Mouse (Mus musculus) MEL (cell line): ENCODE results near the gene Zfp689. TPM values are rescaled to one million over a fixed set of nuclear protein-coding genes. Genes with fewer than 3 reads are reported as not detected.

ENCODE experiments used
- DNase-seq: peaks from one replicate; pipeline ENCODE4 v3.0.0; 2011; ENCODE audit warnings: low read depth, low spot score
- H3K27ac ChIP-seq: 2 replicates; pipeline ENCODE4 v1.5.1; 2012; ENCODE audit warnings: low read depth, mild to moderate bottlenecking, control low read depth, low read length, moderate library complexity; ENCODE audit not compliant: control insufficient read depth
- H3K27me3 ChIP-seq, 2 experiments: fragments of 150-350 bp in 1 of 2; sonication (generic) in 1 of 2; 2 replicates each; pipeline ENCODE4 v1.6.1; 2012; ENCODE audit warnings: low read length in 2 of 2, mild to moderate bottlenecking in 2 of 2, improper control_type of control experiment in 1 of 2, moderate library complexity in 1 of 2; ENCODE audit not compliant: insufficient read depth in 2 of 2, control insufficient read depth in 1 of 2
- H3K36me3 ChIP-seq, 2 experiments: 2 replicates each; pipeline ENCODE4 v1.6.1; 2012 to 2014; ENCODE audit warnings: low read length in 2 of 2, improper control_type of control experiment in 1 of 2, inconsistent platforms in 1 of 2, mild to moderate bottlenecking in 1 of 2; ENCODE audit not compliant: insufficient read depth in 2 of 2, control insufficient read depth in 1 of 2
- H3K4me1 ChIP-seq, 2 experiments: fragments of 150-350 bp in 1 of 2; sonication (generic) in 1 of 2; 2 replicates each; pipeline ENCODE4 v1.6.1; 2012; ENCODE audit warnings: low read length in 2 of 2, improper control_type of control experiment in 1 of 2, mild to moderate bottlenecking in 1 of 2; ENCODE audit not compliant: insufficient read depth in 2 of 2, control insufficient read depth in 1 of 2
- H3K4me3 ChIP-seq, 2 experiments: fragments of 150-350 bp in 1 of 2; sonication (generic) in 1 of 2; 2 replicates each; pipeline ENCODE4 v1.5.1; 2012; ENCODE audit warnings: low read depth in 2 of 2, low read length in 2 of 2, mild to moderate bottlenecking in 2 of 2, moderate library complexity in 2 of 2, control low read depth in 1 of 2, improper control_type of control experiment in 1 of 2; ENCODE audit not compliant: control insufficient read depth in 1 of 2, insufficient read depth in 1 of 2
- H3K79me2 ChIP-seq: 2 replicates; pipeline ENCODE4 v1.6.1; 2012; ENCODE audit warnings: mild to moderate bottlenecking, low read length, moderate library complexity; ENCODE audit not compliant: control insufficient read depth, poor library complexity, insufficient read depth
- H3K9ac ChIP-seq: 2 replicates; pipeline ENCODE4 v1.6.1; 2012; ENCODE audit warnings: low read depth, mild to moderate bottlenecking, control low read depth, low read length, moderate library complexity; ENCODE audit not compliant: control insufficient read depth, poor library complexity, severe bottlenecking
- H3K9me3 ChIP-seq: fragments of 150-350 bp; sonication (generic); replicated peaks from 2 replicates; pipeline ENCODE4 v1.6.1; 2012; ENCODE audit warnings: mild to moderate bottlenecking, low read length, improper control_type of control experiment, moderate library complexity; ENCODE audit not compliant: insufficient read depth
- BHLHE40 ChIP-seq: IDR thresholded peaks from 2 replicates; pipeline ENCODE4 v1.6.1; 2012; ENCODE audit warnings: low read depth, mild to moderate bottlenecking, inconsistent platforms, low read length, improper control_type of control experiment, borderline replicate concordance
- CHD1 ChIP-seq: IDR thresholded peaks from 2 replicates; pipeline ENCODE4 v1.6.1; 2012; ENCODE audit warnings: low read depth, mild to moderate bottlenecking, inconsistent platforms, low read length, improper control_type of control experiment
- CHD2 ChIP-seq: IDR thresholded peaks from 2 replicates; pipeline ENCODE4 v1.6.1; 2011; ENCODE audit warnings: low read length, improper control_type of control experiment
- CTCF ChIP-seq, 3 experiments: IDR thresholded peaks in 2 of 3; conservative IDR thresholded peaks in 1 of 3; 2 replicates each; pipeline ENCODE4 v1.5.1; 2011 to 2012; ENCODE audit warnings: low read length in 3 of 3, low read depth in 2 of 3, mild to moderate bottlenecking in 2 of 3, improper control_type of control experiment in 1 of 3, inconsistent platforms in 1 of 3, mixed read lengths in 1 of 3, moderate library complexity in 1 of 3; ENCODE audit not compliant: control insufficient read depth in 1 of 3, insufficient read depth in 1 of 3, poor library complexity in 1 of 3, severe bottlenecking in 1 of 3
- ELF1 ChIP-seq: IDR thresholded peaks from 2 replicates; pipeline ENCODE4 v1.6.1; 2014; ENCODE audit warnings: low read depth, mild to moderate bottlenecking, inconsistent platforms, low read length, improper control_type of control experiment, moderate library complexity
- EP300 ChIP-seq, 2 experiments: IDR thresholded peaks; 2 replicates each; pipeline ENCODE4 v1.6.1; 2011; ENCODE audit warnings: improper control_type of control experiment in 2 of 2, low read length in 2 of 2, low read depth in 1 of 2, mild to moderate bottlenecking in 1 of 2
- ETS1 ChIP-seq: IDR thresholded peaks from 2 replicates; pipeline ENCODE4 v1.6.1; 2012; ENCODE audit warnings: low read depth, mild to moderate bottlenecking, inconsistent platforms, low read length, improper control_type of control experiment, moderate library complexity
- GABPA ChIP-seq: IDR thresholded peaks from 2 replicates; pipeline ENCODE4 v1.6.1; 2012; ENCODE audit warnings: low read depth, mild to moderate bottlenecking, inconsistent platforms, low read length, improper control_type of control experiment, moderate library complexity
- GATA1 ChIP-seq: IDR thresholded peaks from 2 replicates; pipeline ENCODE4 v1.6.1; 2011; ENCODE audit warnings: low read depth, low read length, improper control_type of control experiment
- HCFC1 ChIP-seq: IDR thresholded peaks from 2 replicates; pipeline ENCODE4 v1.6.1; 2012; ENCODE audit warnings: low read depth, mild to moderate bottlenecking, inconsistent platforms, low read length, improper control_type of control experiment, moderate library complexity
- JUND ChIP-seq: IDR thresholded peaks from 2 replicates; pipeline ENCODE4 v1.6.1; 2011; ENCODE audit warnings: low read depth, mild to moderate bottlenecking, improper control_type of control experiment, low read length
- KAT2A ChIP-seq: conservative IDR thresholded peaks from 2 replicates; pipeline ENCODE4 v1.6.1; 2012; ENCODE audit warnings: low read depth, low read length, improper control_type of control experiment, inconsistent platforms
- MAFK ChIP-seq: IDR thresholded peaks from 2 replicates; pipeline ENCODE4 v1.6.1; 2011; ENCODE audit warnings: low read depth, mild to moderate bottlenecking, low read length, improper control_type of control experiment, borderline replicate concordance
- MAX ChIP-seq: IDR thresholded peaks from 2 replicates; pipeline ENCODE4 v1.6.1; 2011; ENCODE audit warnings: low read length, improper control_type of control experiment
- MAZ ChIP-seq: IDR thresholded peaks from 2 replicates; pipeline ENCODE4 v1.6.1; 2012; ENCODE audit warnings: low read depth, mild to moderate bottlenecking, inconsistent platforms, low read length, improper control_type of control experiment
- MEF2A ChIP-seq: IDR thresholded peaks from 2 replicates; pipeline ENCODE4 v1.6.1; 2014; ENCODE audit warnings: low read depth, mild to moderate bottlenecking, inconsistent platforms, low read length, improper control_type of control experiment; ENCODE audit not compliant: poor library complexity, insufficient replicate concordance, severe bottlenecking; ENCODE audit errors: extremely low read depth
- MXI1 ChIP-seq: IDR thresholded peaks from 2 replicates; pipeline ENCODE4 v1.6.1; 2011; ENCODE audit warnings: mild to moderate bottlenecking, low read depth, low read length, improper control_type of control experiment
- MYC ChIP-seq: IDR thresholded peaks from 2 replicates; pipeline ENCODE4 v1.6.1; 2011; ENCODE audit warnings: low read depth, mild to moderate bottlenecking, low read length, improper control_type of control experiment, moderate library complexity
- POLR2A ChIP-seq, 2 experiments: IDR thresholded peaks; 2 replicates each; pipeline ENCODE4 v1.6.1; 2011 to 2012; ENCODE audit warnings: low read length in 2 of 2, mild to moderate bottlenecking in 2 of 2, control low read depth in 1 of 2, improper control_type of control experiment in 1 of 2, low read depth in 1 of 2, moderate library complexity in 1 of 2; ENCODE audit not compliant: control insufficient read depth in 1 of 2, insufficient read depth in 1 of 2, poor library complexity in 1 of 2
- POLR2AphosphoS5 ChIP-seq: IDR thresholded peaks from 2 replicates; pipeline ENCODE4 v1.6.1; 2012; ENCODE audit warnings: low read depth, borderline replicate concordance, mild to moderate bottlenecking, inconsistent platforms, low read length, moderate library complexity, mixed read lengths
- RAD21 ChIP-seq: IDR thresholded peaks from 2 replicates; pipeline ENCODE4 v1.6.1; 2011; ENCODE audit warnings: mild to moderate bottlenecking, low read depth, low read length, improper control_type of control experiment
- RCOR1 ChIP-seq: IDR thresholded peaks from 2 replicates; pipeline ENCODE4 v1.6.1; 2012; ENCODE audit warnings: low read depth, mild to moderate bottlenecking, inconsistent platforms, low read length, improper control_type of control experiment
- SMC3 ChIP-seq: IDR thresholded peaks from 2 replicates; pipeline ENCODE4 v1.6.1; 2011; ENCODE audit warnings: low read depth, low read length, improper control_type of control experiment
- TCF12 ChIP-seq: IDR thresholded peaks from 2 replicates; pipeline ENCODE4 v1.6.1; 2014; ENCODE audit warnings: low read depth, mild to moderate bottlenecking, inconsistent platforms, low read length, improper control_type of control experiment, moderate library complexity
- USF1 ChIP-seq: IDR thresholded peaks from 2 replicates; pipeline ENCODE4 v1.6.1; 2014; ENCODE audit warnings: low read depth, mild to moderate bottlenecking, inconsistent platforms, low read length, improper control_type of control experiment, moderate library complexity
- ZC3H11A ChIP-seq: IDR thresholded peaks from 2 replicates; pipeline ENCODE4 v1.6.1; 2012; ENCODE audit warnings: low read depth, mild to moderate bottlenecking, inconsistent platforms, low read length, improper control_type of control experiment
- ZMIZ1 ChIP-seq: IDR thresholded peaks from 2 replicates; pipeline ENCODE4 v1.6.1; 2012; ENCODE audit warnings: low read depth, mild to moderate bottlenecking, inconsistent platforms, low read length, improper control_type of control experiment, moderate library complexity
- polyA plus RNA-seq, 2 experiments: library from polyadenylated mRNA; stranded (reverse) in 1 of 2; unstranded in 1 of 2; fragments of >175 nt in 1 of 2; fragments of >200 nt in 1 of 2; gene quantifications; 2 replicates each; pipeline versions ENCODE4 v1.2.1 to v1.2.4; 2012; ENCODE audit warnings: low replicate concordance in 2 of 2, low read depth in 1 of 2; ENCODE audit not compliant: insufficient read length in 2 of 2, insufficient read depth in 1 of 2, missing spikeins in 1 of 2
- total RNA-seq: library from RNA; depleted of rRNA; stranded (reverse); fragments of 300-350 nt; gene quantifications from 2 replicates; pipeline ENCODE4 v1.2.3, GENCODE M21; 2012

Zfp689 gene
- total and polyA plus RNA-seq, 3 experiments = 4.9 to 7.2 TPM; not detected in 1

- Histone ChIP-seq H3K9me3 (no peaks in the 10 kb centered on the region), H3K4me1 (peaks cover 0 to 5% of the 10 kb centered on the region in 2 experiments; a peak in 3 of 4 replicates), H3K4me3 (peak overlapping the region; percentile 79 to 80), H3K27ac (peak overlapping the region; percentile 97), H3K9ac (peak overlapping the region; percentile 86), H3K36me3 (peaks cover 0 to 6% of the 10 kb centered on the region in 2 experiments; a peak in 3 of 4 replicates), H3K27me3 (no peaks in the 10 kb centered on the region), H3K79me2 (peaks cover 19% of the 10 kb centered on the region)
- no peak for DNase-seq
- no peak for TF ChIP-seq MYC
- no peak for TF ChIP-seq POLR2A (IDR thresholded peaks at IDR 0.05; ENCODE audit: control insufficient read depth in 1 of 2, insufficient read depth in 1 of 2, low read depth in 1 of 2, low read length in 2 of 2, poor library complexity in 1 of 2)
- TF ChIP-seq CTCF (IDR thresholded peaks at IDR 0.05 in 2 of 3, conservative IDR thresholded peaks at IDR 0.05 in 1 of 3; ENCODE audit: control insufficient read depth in 1 of 3, insufficient read depth in 1 of 3, low read depth in 2 of 3, low read length in 3 of 3, poor library complexity in 1 of 3, severe bottlenecking in 1 of 3) = peak in 2 of 3 experiments; percentile 8 to 19; a peak in 2 of 6 replicates
- TF ChIP-seq ELF1 = no peak; the same call in 1 of the 2 replicates
- TF ChIP-seq CHD2 = no peak
- TF ChIP-seq ZC3H11A = no peak
- no peak for TF ChIP-seq USF1
- TF ChIP-seq GABPA = peak; percentile 27; the same call in 1 of the 2 replicates
Observed at GRCm38 (mm10) chr7:127471646-127472010, 22.7 kb upstream of the Zfp689 start.

- H3K27ac ChIP-seq = peak overlapping the region; percentile 97
- peaks cover 19% of the 10 kb centered on the region for H3K79me2 ChIP-seq
- no peaks in the 10 kb centered on the region for H3K9me3 ChIP-seq
- peak; percentile 98 for DNase-seq
- peak overlapping the region; percentile 80 to 92 for H3K4me3 ChIP-seq
- H3K36me3 ChIP-seq = peaks cover 0 to 6% of the 10 kb centered on the region in 2 experiments; a peak in 3 of 4 replicates
- peaks cover 0 to 5% of the 10 kb centered on the region in 2 experiments; a peak in 3 of 4 replicates for H3K4me1 ChIP-seq
- H3K27me3 ChIP-seq = no peaks in the 10 kb centered on the region
- peak overlapping the region; percentile 86 for H3K9ac ChIP-seq
- TF ChIP-seq BHLHE40 = no peak
- TF ChIP-seq MYC = peak; percentile 84
- no peak for TF ChIP-seq RAD21
- TF ChIP-seq MAFK = no peak
- peak; percentile 81 for TF ChIP-seq KAT2A
- TF ChIP-seq RCOR1 = peak; percentile 83
- peak; percentile 94 for TF ChIP-seq ELF1
- TF ChIP-seq POLR2A (IDR thresholded peaks at IDR 0.05; ENCODE audit: control insufficient read depth in 1 of 2, insufficient read depth in 1 of 2, low read depth in 1 of 2, low read length in 2 of 2, poor library complexity in 1 of 2) = peak; percentile 38 to 80; a peak in 3 of 4 replicates
- TF ChIP-seq GATA1 = no peak
- TF ChIP-seq EP300 (IDR thresholded peaks at IDR 0.05; ENCODE audit: low read depth in 1 of 2, low read length in 2 of 2) = peak in 1 of 2 experiments; percentile 55; a peak in 1 of 4 replicates
- 0 out of 2 replicates have a peak, but pooled peaks have one; percentile 56 for TF ChIP-seq ZMIZ1
- TF ChIP-seq POLR2AphosphoS5 = no peak
- TF ChIP-seq TCF12 = peak; percentile 77
- TF ChIP-seq CTCF (IDR thresholded peaks at IDR 0.05 in 2 of 3, conservative IDR thresholded peaks at IDR 0.05 in 1 of 3; ENCODE audit: control insufficient read depth in 1 of 3, insufficient read depth in 1 of 3, low read depth in 2 of 3, low read length in 3 of 3, poor library complexity in 1 of 3, severe bottlenecking in 1 of 3) = no peak
- no peak for TF ChIP-seq GABPA
- TF ChIP-seq MAZ = peak; percentile 84
- TF ChIP-seq MXI1 = peak; percentile 76
- peak; percentile 52; the same call in 1 of the 2 replicates for TF ChIP-seq ETS1
- TF ChIP-seq JUND = no peak
- TF ChIP-seq SMC3 = no peak
- peak; percentile 68 for TF ChIP-seq CHD2
- TF ChIP-seq HCFC1 = peak; percentile 95
- TF ChIP-seq MEF2A = no peak
- TF ChIP-seq CHD1 = peak; percentile 90; the same call in 1 of the 2 replicates
- TF ChIP-seq MAX = peak; percentile 72
Observed at GRCm38 (mm10) chr7:127470743-127471645, 22.0 kb upstream of the Zfp689 start.
